ENCODE assay signal across 8 mouse cellular contexts in the genomic region with DNA sequence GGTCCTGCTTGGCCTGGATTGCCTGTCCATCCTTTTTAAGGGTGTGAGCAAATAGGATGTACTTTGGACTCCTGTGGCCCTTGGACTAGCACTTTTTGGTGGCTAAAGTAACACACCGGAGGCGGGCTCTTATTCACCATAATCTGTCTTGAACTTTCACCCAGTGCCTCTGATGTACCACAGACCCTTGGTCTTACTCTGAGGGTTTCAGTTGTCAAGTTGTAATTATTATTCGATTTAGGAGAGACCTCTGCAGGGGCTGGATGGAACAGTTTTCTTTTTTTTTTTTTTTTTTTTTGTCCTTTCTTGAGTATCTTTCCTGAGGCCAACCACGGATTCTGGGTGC. TPM values are rescaled to one million over a fixed set of nuclear protein-coding genes. Genes with fewer than 3 reads are reported as not detected.
DNase-seq lines count a peak whose midpoint lies in the region; ATAC-seq and TF ChIP-seq lines count a peak whose summit lies in the region.

No protein-coding gene starts in this region.

- WGBS in heart, embryonic 12.5 days = 36% methylated on average over 4 of the region's 4 CpGs
- 27% methylated on average over 4 of the region's 4 CpGs for WGBS in hindbrain, postnatal 0 days

- intact Hi-C loops in heart, postnatal 14 days (cut with DNase I) = no loop called here

- H3K27me3 ChIP-seq in heart, embryonic 12.5 days (replicated peaks) = no peaks in the 10 kb centered on the region
- no peaks in the 10 kb centered on the region for H3K27me3 ChIP-seq in hindbrain, postnatal 0 days (ENCODE audit: insufficient read depth, low read length)

- no peaks in the 10 kb centered on the region for H3K9me3 ChIP-seq in heart, embryonic 12.5 days (replicated peaks)
- no peaks in the 10 kb centered on the region for H3K9me3 ChIP-seq in hindbrain, postnatal 0 days (ENCODE audit: low read length)

- H3K4me1 ChIP-seq in heart, embryonic 12.5 days (replicated peaks) = peaks cover 35% of the 10 kb centered on the region
- peaks cover 4% of the 10 kb centered on the region; the same call in 1 of the 2 replicates for H3K4me1 ChIP-seq in hindbrain, postnatal 0 days (ENCODE audit: insufficient read depth, low read length)

- peak overlapping the region; percentile 69 for H3K9ac ChIP-seq in heart, embryonic 12.5 days
- peak overlapping the region; percentile 81 for H3K9ac ChIP-seq in hindbrain, postnatal 0 days (replicated peaks; ENCODE audit: low read length)

- no peak for TF ChIP-seq CTCF in hindbrain, postnatal 0 days (IDR thresholded peaks at IDR 0.05; ENCODE audit: low read depth)

- H3K4me2 ChIP-seq in heart, embryonic 12.5 days = peak overlapping the region; percentile 73
- H3K4me2 ChIP-seq in hindbrain, postnatal 0 days (ENCODE audit: low read depth, low read length) = peak overlapping the region; percentile 62

- no peak overlapping the region for H3K27ac ChIP-seq in heart, embryonic 12.5 days (ENCODE audit: poor library complexity, severe bottlenecking)
- H3K27ac ChIP-seq in hindbrain, postnatal 0 days = peak overlapping the region; percentile 89

- DNase-seq in heart, postnatal 14 days = no peak
- DNase-seq in adipocyte (ENCODE audit: low spot score) = peak; percentile 21
- DNase-seq in hindbrain, postnatal 0 days (ENCODE audit: low spot score) = peak; percentile 8
- peak; percentile 4 for DNase-seq in lung, postnatal 36 days
- DNase-seq in left cerebral cortex, adult 18-20 months (ENCODE audit: low spot score in 2 of 2) = no peak
- no peak for DNase-seq in gastrocnemius, postnatal 10 days
- no peak for DNase-seq in cerebellum, postnatal 25 days

- H3K4me3 ChIP-seq in heart, embryonic 12.5 days = peak overlapping the region; percentile 54
- peak overlapping the region; percentile 73 for H3K4me3 ChIP-seq in hindbrain, postnatal 0 days (ENCODE audit: low read length)

- ATAC-seq in heart, embryonic 12.5 days (ENCODE audit: insufficient number of reproducible peaks, low FRiP score) = no peak
- no peak for ATAC-seq in hindbrain, postnatal 0 days

- no peaks in the 10 kb centered on the region for H3K36me3 ChIP-seq in heart, embryonic 12.5 days
- no peaks in the 10 kb centered on the region for H3K36me3 ChIP-seq in hindbrain, postnatal 0 days (ENCODE audit: insufficient read depth, low read length)

RNA-seq across cellular contexts. Expression of gene Def8, which starts 20.2 kb away (rescaled TPM):
- polyA plus RNA-seq in heart, embryonic 12.5 days (2016; fragmentation: Nextera tagmentation; extraction: Ambion mirVana) = 34.7 and 36.0 TPM in 2 replicates
- 10 to 100 TPM; 45.8 to 50.8 TPM for total RNA-seq in heart, postnatal 14 days (2021)
- total RNA-seq in hindbrain, postnatal 0 days (2014; rRNA removed) = 46.3 and 62.7 TPM in 2 replicates
- 37.9 and 38.8 TPM in 2 replicates for polyA plus RNA-seq in hindbrain, postnatal 0 days (2015; fragmentation: Nextera tagmentation; extraction: Ambion mirVana)
- total RNA-seq in left cerebral cortex, adult 18-20 months (2021) = 10 to 100 TPM; 52.9 to 56.3 TPM
- total RNA-seq in gastrocnemius, postnatal 10 days (2021) = 10 to 100 TPM; 35.8 to 37.6 TPM

RNA-seq across cellular contexts. Expression of gene Tubb3, which starts 32.3 kb away (rescaled TPM):
- 7.6 and 9.1 TPM in 2 replicates for polyA plus RNA-seq in heart, embryonic 12.5 days (2016; fragmentation: Nextera tagmentation; extraction: Ambion mirVana)
- under 1 TPM; 0.61 to 0.67 TPM for total RNA-seq in heart, postnatal 14 days (2021)
- total RNA-seq in hindbrain, postnatal 0 days (2014; rRNA removed) = 3,792 and 3,923 TPM in 2 replicates
- 1,431 and 1,610 TPM in 2 replicates for polyA plus RNA-seq in hindbrain, postnatal 0 days (2015; fragmentation: Nextera tagmentation; extraction: Ambion mirVana)
- total RNA-seq in left cerebral cortex, adult 18-20 months (2021) = 100 to 1,000 TPM; 392 to 405 TPM
- total RNA-seq in gastrocnemius, postnatal 10 days (2021) = 1 to 10 TPM; 1.8 to 1.9 TPM

RNA-seq across cellular contexts. Expression of gene Afg3l1, which starts 34.2 kb away (rescaled TPM):
- 56.4 and 61.8 TPM in 2 replicates for polyA plus RNA-seq in heart, embryonic 12.5 days (2016; fragmentation: Nextera tagmentation; extraction: Ambion mirVana)
- total RNA-seq in heart, postnatal 14 days (2021) = 10 to 100 TPM; 53.8 to 58.4 TPM
- total RNA-seq in hindbrain, postnatal 0 days (2014; rRNA removed) = 16.6 and 26.7 TPM in 2 replicates
- polyA plus RNA-seq in hindbrain, postnatal 0 days (2015; fragmentation: Nextera tagmentation; extraction: Ambion mirVana) = 45.6 and 49.6 TPM in 2 replicates
- 10 to 100 TPM; 26.8 to 32.8 TPM for total RNA-seq in left cerebral cortex, adult 18-20 months (2021)
- total RNA-seq in gastrocnemius, postnatal 10 days (2021) = 10 to 100 TPM; 34.3 to 37.5 TPM

RNA-seq across cellular contexts. Expression of gene Mc1r, which starts 36.6 kb away (rescaled TPM):
- polyA plus RNA-seq in heart, embryonic 12.5 days (2016; fragmentation: Nextera tagmentation; extraction: Ambion mirVana) = not detected in 2 replicates
- total RNA-seq in heart, postnatal 14 days (2021) = not detected
- total RNA-seq in hindbrain, postnatal 0 days (2014; rRNA removed) = not detected in 2 replicates
- polyA plus RNA-seq in hindbrain, postnatal 0 days (2015; fragmentation: Nextera tagmentation; extraction: Ambion mirVana) = 0.05 and 0.08 TPM in 2 replicates
- under 1 TPM in 1 of 2 experiments, not detected in 1; 0.12 TPM for total RNA-seq in left cerebral cortex, adult 18-20 months (2021)
- not detected for total RNA-seq in gastrocnemius, postnatal 10 days (2021)

Comparison
In these comparisons a context has a peak if more than half of its experiments do, and no peak if none do; other contexts are left out.
1. DNase-seq: peak in adipocyte (single experiment), hindbrain, postnatal 0 days (single experiment) and lung, postnatal 36 days (single experiment); none in heart, postnatal 14 days (0 of 2), left cerebral cortex, adult 18-20 months (0 of 2), gastrocnemius, postnatal 10 days (single experiment) and cerebellum, postnatal 25 days (0 of 2).
2. RNA of gene Tubb3, which starts 32.3 kb away (total RNA-seq): 3,792 to 3,923 TPM in hindbrain, postnatal 0 days and 392 to 405 TPM in left cerebral cortex, adult 18-20 months; 1.8 to 1.9 TPM in gastrocnemius, postnatal 10 days and 0.61 to 0.67 TPM in heart, postnatal 14 days; every median in the first group is over 100 times any median in the second.